Mouse (Mus musculus) G1E (cell line): ENCODE results near the gene Bloc1s4. TPM values are rescaled to one million over a fixed set of nuclear protein-coding genes. Genes with fewer than 3 reads are reported as not detected.

ENCODE experiments used
- ATAC-seq: 2 replicates; pipeline ENCODE4 v1.8.0; 2016; ENCODE audit warnings: mild to moderate bottlenecking; ENCODE audit not compliant: insufficient number of reproducible peaks, poor library complexity, low FRiP score, severe bottlenecking; ENCODE audit errors: extremely low read depth
- DNase-seq: peaks from one replicate; pipeline ENCODE4 v3.0.0; 2012; ENCODE audit warnings: low spot score
- H3K27me3 ChIP-seq: 2 replicates; pipeline ENCODE4 v1.6.1; 2012; ENCODE audit warnings: mild to moderate bottlenecking, low read length, inconsistent platforms; ENCODE audit not compliant: insufficient read depth
- H3K36me3 ChIP-seq: replicated peaks from 2 replicates; pipeline ENCODE3; 2012; ENCODE audit warnings: mild to moderate bottlenecking, inconsistent platforms
- H3K4me1 ChIP-seq: 2 replicates; pipeline ENCODE4 v1.6.1; 2012; ENCODE audit warnings: low read depth, low read length, inconsistent platforms, mixed read lengths; ENCODE audit not compliant: insufficient read depth
- H3K4me3 ChIP-seq: 2 replicates; pipeline ENCODE4 v1.5.1; 2012; ENCODE audit warnings: low read depth, mild to moderate bottlenecking, inconsistent platforms, low read length, moderate library complexity, mixed read lengths
- H3K9me3 ChIP-seq: replicated peaks from 2 replicates; pipeline ENCODE4 v1.6.1; 2012; ENCODE audit warnings: inconsistent platforms
- CTCF ChIP-seq: IDR thresholded peaks from 2 replicates; pipeline ENCODE4 v1.5.1; 2012; ENCODE audit warnings: low read depth, low read length, inconsistent platforms, mixed read lengths
- GATA1 ChIP-seq: IDR thresholded peaks from 2 replicates; pipeline ENCODE4 v1.6.1; 2012; ENCODE audit warnings: borderline replicate concordance, low read length, inconsistent platforms, mixed read lengths
- GATA2 ChIP-seq: IDR thresholded peaks from 2 replicates; pipeline ENCODE4 v1.6.1; 2012; ENCODE audit warnings: low read depth, low read length, inconsistent platforms, borderline replicate concordance
- POLR2AphosphoS5 ChIP-seq: IDR thresholded peaks from 2 replicates; pipeline ENCODE4 v1.6.1; 2012; ENCODE audit warnings: low read depth, low read length, inconsistent platforms; ENCODE audit not compliant: insufficient replicate concordance
- TAL1 ChIP-seq: conservative IDR thresholded peaks from 2 replicates; pipeline ENCODE4 v1.6.1; 2012; ENCODE audit warnings: low read depth, low read length, inconsistent platforms, mixed read lengths
- polyA plus RNA-seq: library from polyadenylated mRNA; stranded (reverse); fragments of >175 nt; gene quantifications from 2 replicates; pipeline ENCODE4 v1.2.3, GENCODE M21; 2012
- total RNA-seq, 2 experiments: library from RNA; stranded (forward) in 1 of 2; stranded (reverse) in 1 of 2; fragments of 200-1000 nt in 1 of 2; fragments of >200 nt in 1 of 2; fragmentation: Nextera tagmentation in 1 of 2; gene quantifications; 2 replicates each; pipeline ENCODE4 v1.2.3; 2014 to 2017

The Bloc1s4 gene
- total and polyA plus RNA-seq, 3 experiments: 9.3 to 17.6 (median 15.9) TPM

GRCm38 (mm10) chr5:36723356-36723755, 25.1 kb downstream of the Bloc1s4 start:
- no peaks in the 10 kb centered on the region for H3K9me3 ChIP-seq
- TF ChIP-seq GATA2 (no peak), TAL1 (no peak), POLR2AphosphoS5 (no peak), GATA1 (no peak), CTCF (no peak)
- H3K36me3 ChIP-seq: no peaks in the 10 kb centered on the region
- ATAC-seq (no peak), DNase-seq (no peak)
- peaks cover 47% of the 10 kb centered on the region for H3K27me3 ChIP-seq
- peaks cover 77% of the 10 kb centered on the region for H3K4me1 ChIP-seq
- no peak overlapping the region for H3K4me3 ChIP-seq

- DNase-seq (peak; percentile 49), ATAC-seq (peak; percentile 72)
- Histone ChIP-seq H3K4me3 (peak overlapping the region; percentile 49; the same call in 1 of the 2 replicates), H3K27me3 (peaks cover 47% of the 10 kb centered on the region), H3K9me3 (no peaks in the 10 kb centered on the region), H3K36me3 (no peaks in the 10 kb centered on the region), H3K4me1 (peaks cover 81% of the 10 kb centered on the region)
- no peak for TF ChIP-seq POLR2AphosphoS5
- TF ChIP-seq CTCF: no peak
- TF ChIP-seq TAL1: peak; percentile 25; the same call in 1 of the 2 replicates
These were observed 26.0 kb downstream of the Bloc1s4 start for GRCm38 (mm10) chr5:36722415-36722856.

GRCm38 (mm10) chr5:36720710-36721375, 27.6 kb downstream of the Bloc1s4 start:
- H3K9me3 ChIP-seq: no peaks in the 10 kb centered on the region
- H3K36me3 ChIP-seq: no peaks in the 10 kb centered on the region
- ATAC-seq: peak; percentile 73
- DNase-seq: peak; percentile 53
- H3K4me3 ChIP-seq: peak overlapping the region; percentile 5; the same call in 1 of the 2 replicates
- peaks cover 46% of the 10 kb centered on the region for H3K27me3 ChIP-seq
- TF ChIP-seq POLR2AphosphoS5 (no peak), TAL1 (peak; percentile 61)
- H3K4me1 ChIP-seq: peaks cover 68% of the 10 kb centered on the region

GRCm38 (mm10) chr5:36720219-36720618, 28.2 kb downstream of the Bloc1s4 start:
- H3K9me3 ChIP-seq: no peaks in the 10 kb centered on the region
- H3K4me1 ChIP-seq: peaks cover 66% of the 10 kb centered on the region
- H3K4me3 ChIP-seq: peak overlapping the region; percentile 5; the same call in 1 of the 2 replicates
- no peak for ATAC-seq
- H3K27me3 ChIP-seq: peaks cover 50% of the 10 kb centered on the region
- TF ChIP-seq POLR2AphosphoS5 (no peak), CTCF (no peak), GATA2 (no peak), GATA1 (no peak), TAL1 (no peak)
- DNase-seq: no peak
- H3K36me3 ChIP-seq: no peaks in the 10 kb centered on the region

GRCm38 (mm10) chr5:36719601-36720000, 28.8 kb downstream of the Bloc1s4 start:
- ATAC-seq: no peak
- no peaks in the 10 kb centered on the region for H3K9me3 ChIP-seq
- no peak for DNase-seq
- no peaks in the 10 kb centered on the region for H3K36me3 ChIP-seq
- peaks cover 66% of the 10 kb centered on the region for H3K4me1 ChIP-seq
- H3K4me3 ChIP-seq: no peak overlapping the region; the same call in 1 of the 2 replicates
- H3K27me3 ChIP-seq: peaks cover 56% of the 10 kb centered on the region
- TF ChIP-seq TAL1 (no peak), GATA1 (no peak), POLR2AphosphoS5 (no peak), GATA2 (no peak), CTCF (no peak)

- Histone ChIP-seq H3K4me1 (peaks cover 63% of the 10 kb centered on the region), H3K36me3 (no peaks in the 10 kb centered on the region), H3K27me3 (peaks cover 55% of the 10 kb centered on the region), H3K4me3 (no peak overlapping the region; the same call in 1 of the 2 replicates), H3K9me3 (no peaks in the 10 kb centered on the region)
- ATAC-seq (no peak), DNase-seq (no peak)
- TF ChIP-seq POLR2AphosphoS5: no peak
- TF ChIP-seq GATA1: no peak
- no peak for TF ChIP-seq GATA2
- TF ChIP-seq TAL1: no peak
- TF ChIP-seq CTCF: no peak
These were observed 29.3 kb downstream of the Bloc1s4 start for GRCm38 (mm10) chr5:36719135-36719534.
